In the genomic region with DNA sequence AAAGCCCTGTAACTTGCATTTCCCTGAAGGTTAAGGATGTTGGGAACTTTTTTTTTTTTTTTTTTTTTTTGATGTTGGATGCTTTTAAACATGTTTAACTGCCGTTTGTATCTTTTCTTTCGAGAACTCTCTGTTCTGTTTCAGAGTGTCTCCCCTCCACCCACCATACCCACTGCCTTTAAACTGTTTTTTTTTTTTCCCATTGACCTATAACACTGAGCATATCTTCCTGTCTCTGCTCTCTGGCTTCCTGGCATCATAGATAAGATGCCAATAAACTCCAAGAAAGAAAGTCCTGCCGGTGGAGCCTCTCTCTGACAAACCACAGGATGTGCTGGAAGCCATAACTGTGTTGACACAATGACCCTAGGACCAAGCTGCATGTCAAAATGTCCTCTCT, we compare ENCODE assay signal across 16 mouse cellular contexts.
"Had no signal": no experiment of that assay in that cellular context is flagged by ENCODE, and none has a peak within 500 bp of the region (broad histone marks: within the 10 kb centered on the region; RNA-seq: fewer than 3 reads in every experiment).

No protein-coding gene starts in this region.

- H3K36me3 ChIP-seq: limb, embryonic 12.5 days; lung, embryonic 15.5 days; midbrain, embryonic 15.5 days; neural tube, embryonic 12.5 days; stomach, embryonic 15.5 days had no signal

- ATAC-seq: inflammation-experienced regulatory T-cells, adult 6 months; intestine, postnatal 0 days; midbrain, embryonic 15.5 days had no signal

- DNase-seq: kidney, adult 8-10 months; kidney, postnatal 36 days; layer of hippocampus, adult 9-11 months; layer of hippocampus, postnatal 36 days; retina, postnatal 1 day; right cerebral cortex, postnatal 14 days; thymus, adult 2 months; thymus, postnatal 25 days had no signal

- H3K9ac ChIP-seq: limb, embryonic 12.5 days; lung, embryonic 15.5 days; midbrain, embryonic 15.5 days; neural tube, embryonic 12.5 days; stomach, embryonic 15.5 days had no signal

- H3K9me3 ChIP-seq: limb, embryonic 12.5 days; lung, embryonic 15.5 days; midbrain, embryonic 15.5 days; neural tube, embryonic 12.5 days; stomach, embryonic 15.5 days had no signal

- H3K27ac ChIP-seq: limb, embryonic 12.5 days; lung, embryonic 15.5 days; midbrain, embryonic 15.5 days; neural tube, embryonic 12.5 days; stomach, embryonic 15.5 days had no signal

- H3K4me3 ChIP-seq: limb, embryonic 12.5 days; lung, embryonic 15.5 days; midbrain, embryonic 15.5 days; neural tube, embryonic 12.5 days; stomach, embryonic 15.5 days had no signal

- H3K4me2 ChIP-seq: limb, embryonic 12.5 days; lung, embryonic 15.5 days; midbrain, embryonic 11.5 days; midbrain, embryonic 15.5 days; neural tube, embryonic 12.5 days; stomach, embryonic 15.5 days had no signal

- H3K27me3 ChIP-seq: limb, embryonic 12.5 days; lung, embryonic 15.5 days; midbrain, embryonic 15.5 days; neural tube, embryonic 12.5 days; stomach, embryonic 15.5 days had no signal

- H3K4me1 ChIP-seq: lung, embryonic 15.5 days; stomach, embryonic 15.5 days had no signal
